Mouse (Mus musculus) G1E (cell line): ENCODE measurements around the gene Rbm28.

ENCODE experiments used
- CTCF ChIP-seq: IDR thresholded peaks from 2 replicates; pipeline ENCODE4 v1.5.1; 2012; ENCODE audit warnings: low read depth, low read length, inconsistent platforms, mixed read lengths
- GATA2 ChIP-seq: IDR thresholded peaks from 2 replicates; pipeline ENCODE4 v1.6.1; 2012; ENCODE audit warnings: low read depth, low read length, inconsistent platforms, borderline replicate concordance

GRCm38 (mm10) chr6:29206006-29206405 is 41.2 kb upstream of the Rbm28 start:
- TF ChIP-seq GATA2, result no peak
- TF ChIP-seq CTCF, result no peak
